Mouse (Mus musculus) bone marrow, adult 2 months (tissue): ENCODE measurements at regions not wholly inside any gene's neighbourhood (a gene's known extent, or its start where the extent isn't known, plus 50 kb on each side); places are given as distances from the start of the nearest gene placed in this dataset.
A peak's percentile ranks its signal among the peaks of the same experiment; 100 is the strongest.

Source experiments
- H3K27ac ChIP-seq: fragments of 200-500 bp; 2 replicates; pipeline ENCODE4 v1.5.1; 2012; ENCODE audit warnings: low read depth, mild to moderate bottlenecking, control low read depth, inconsistent platforms, low read length; ENCODE audit not compliant: control insufficient read depth, poor library complexity, insufficient read depth
- H3K4me1 ChIP-seq: fragments of 200-500 bp; 2 replicates; pipeline ENCODE4 v1.6.1; 2011; ENCODE audit warnings: low read length; ENCODE audit not compliant: control insufficient read depth, insufficient read depth
- H3K4me3 ChIP-seq: fragments of 200-500 bp; replicated peaks from 2 replicates; pipeline ENCODE3; 2011; ENCODE audit warnings: mild to moderate bottlenecking, low read depth, low read length, control low read depth; ENCODE audit not compliant: control insufficient read depth
- CTCF ChIP-seq: fragments of 200-500 bp; IDR thresholded peaks from 2 replicates; pipeline ENCODE4 v1.5.1; 2011; ENCODE audit warnings: low read length, control low read depth; ENCODE audit not compliant: control insufficient read depth, insufficient read depth
- POLR2A ChIP-seq: fragments of 200-500 bp; IDR thresholded peaks from 2 replicates; pipeline ENCODE4 v1.6.1; 2011; ENCODE audit warnings: low read depth, mild to moderate bottlenecking, control low read depth, low read length, borderline replicate concordance; ENCODE audit not compliant: control insufficient read depth
- WGBS: fragments of 180-500 bp; shearing (Covaris S2); methylation state at CpG from one replicate; pipeline ENCODE4 v1.1.7; 2018; 5-methylcytosine and 5-hydroxymethylcytosine counted together

- Histone ChIP-seq H3K4me1 (no peaks in the 10 kb centered on the region; the same call in 1 of the 2 replicates), H3K4me3 (no peak overlapping the region), H3K27ac (no peak overlapping the region)
- no peak for TF ChIP-seq POLR2A
- TF ChIP-seq CTCF = no peak
- WGBS = 85% methylated on average over 6 of the region's 6 CpGs
Measured at GRCm38 (mm10) chr13:5713195-5713863, 148.0 kb upstream of the Klf6 start.

DNA sequence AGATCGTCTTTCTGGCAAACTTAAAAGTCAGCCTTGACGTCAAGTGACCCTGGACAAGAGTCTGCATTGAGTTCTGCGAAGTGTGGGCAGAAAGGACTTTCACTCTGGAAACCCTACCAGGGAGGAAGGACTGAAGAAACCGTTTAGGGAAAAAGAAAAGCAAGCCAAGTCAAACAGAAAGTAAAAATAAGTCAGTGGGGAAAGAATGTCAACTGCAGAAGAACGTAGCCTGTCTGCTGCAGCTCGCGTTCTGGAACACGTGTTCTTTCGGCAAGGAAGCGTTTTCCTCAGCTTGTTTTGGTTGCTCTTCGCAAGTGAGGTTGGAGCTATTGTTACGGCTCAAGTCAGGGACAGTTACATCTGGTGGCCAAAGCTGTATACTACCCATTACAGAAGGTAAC is 147.1 kb upstream of the Klf6 start:
- no peaks in the 10 kb centered on the region; the same call in 1 of the 2 replicates for H3K4me1 ChIP-seq
- WGBS = 3% methylated on average over 12 of the region's 12 CpGs
- H3K27ac ChIP-seq = no peak overlapping the region
- TF ChIP-seq CTCF (no peak), POLR2A (no peak)
- H3K4me3 ChIP-seq = peak overlapping the region; percentile 58

DNA sequence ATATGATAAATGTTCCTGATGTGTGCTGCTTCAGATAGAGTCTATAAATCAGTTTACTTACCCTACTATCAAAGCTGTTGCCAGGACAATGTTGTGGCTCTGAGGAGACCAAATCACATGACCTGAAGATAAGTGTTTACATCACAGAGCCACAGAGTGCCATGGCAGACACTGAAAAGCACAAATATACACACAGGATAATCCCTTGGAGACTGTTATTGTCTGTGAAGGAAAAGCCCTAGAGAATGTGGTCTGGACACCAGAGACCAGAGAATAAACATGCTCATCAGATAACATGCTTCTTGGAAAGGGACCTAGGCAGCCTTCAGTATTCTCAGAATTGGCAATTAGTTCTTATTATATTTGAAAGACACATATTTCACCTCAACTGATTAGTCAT is 146.5 kb upstream of the Klf6 start:
- TF ChIP-seq CTCF (no peak), POLR2A (no peak)
- Histone ChIP-seq H3K4me3 (no peak overlapping the region), H3K4me1 (no peaks in the 10 kb centered on the region; the same call in 1 of the 2 replicates), H3K27ac (no peak overlapping the region)

GRCm38 (mm10) chr13:5716749-5717148 is 144.5 kb upstream of the Klf6 start:
- TF ChIP-seq CTCF (no peak), POLR2A (no peak)
- no peak overlapping the region for H3K4me3 ChIP-seq
- WGBS = 61% methylated on average over 3 of the region's 3 CpGs
- no peaks in the 10 kb centered on the region; the same call in 1 of the 2 replicates for H3K4me1 ChIP-seq
- no peak overlapping the region for H3K27ac ChIP-seq

GRCm38 (mm10) chr13:5723319-5723718 is 138.0 kb upstream of the Klf6 start:
- Histone ChIP-seq H3K27ac (no peak overlapping the region), H3K4me3 (no peak overlapping the region), H3K4me1 (no peaks in the 10 kb centered on the region; the same call in 1 of the 2 replicates)
- WGBS = 80% methylated on average over 2 of the region's 2 CpGs
- TF ChIP-seq CTCF (no peak), POLR2A (no peak)

- H3K4me3 ChIP-seq = no peak overlapping the region
- H3K4me1 ChIP-seq = no peaks in the 10 kb centered on the region; the same call in 1 of the 2 replicates
- WGBS = 67% methylated on average over 1 of the region's 1 CpGs
- no peak for TF ChIP-seq POLR2A
- no peak for TF ChIP-seq CTCF
- H3K27ac ChIP-seq = no peak overlapping the region
Measured at GRCm38 (mm10) chr13:5724364-5724763, 136.9 kb upstream of the Klf6 start.

- no peak overlapping the region for H3K27ac ChIP-seq
- TF ChIP-seq POLR2A (no peak), CTCF (no peak)
- no peaks in the 10 kb centered on the region; the same call in 1 of the 2 replicates for H3K4me1 ChIP-seq
- 27% methylated on average over 4 of the region's 4 CpGs for WGBS
- no peak overlapping the region for H3K4me3 ChIP-seq
Measured at GRCm38 (mm10) chr13:5725984-5726383, 135.3 kb upstream of the Klf6 start.

GRCm38 (mm10) chr13:5726446-5726845 is 134.8 kb upstream of the Klf6 start:
- Histone ChIP-seq H3K4me3 (no peak overlapping the region), H3K27ac (no peak overlapping the region), H3K4me1 (no peaks in the 10 kb centered on the region; the same call in 1 of the 2 replicates)
- TF ChIP-seq POLR2A (no peak), CTCF (no peak)
- WGBS = 88% methylated on average over 1 of the region's 1 CpGs

DNA sequence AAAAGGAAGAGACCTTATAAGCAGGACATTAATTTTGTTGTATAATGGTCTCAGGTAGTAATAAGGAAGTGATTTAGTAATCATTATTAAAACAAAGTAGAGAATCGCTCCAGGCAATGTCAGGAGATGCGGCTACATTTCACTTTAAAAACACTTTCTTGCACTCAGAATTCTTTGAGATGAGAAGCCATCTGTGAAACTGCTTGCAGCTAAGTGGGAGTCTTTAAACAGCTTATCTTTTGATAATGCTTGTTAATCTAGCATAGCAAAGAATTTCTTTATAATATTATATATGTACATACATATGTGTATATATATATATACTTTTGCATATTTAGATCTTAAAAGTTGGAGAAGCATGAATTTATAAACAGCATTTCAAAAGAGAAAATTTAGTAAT is 133.1 kb upstream of the Klf6 start:
- H3K4me3 ChIP-seq = no peak overlapping the region
- WGBS = 91% methylated on average over 2 of the region's 2 CpGs
- no peaks in the 10 kb centered on the region; the same call in 1 of the 2 replicates for H3K4me1 ChIP-seq
- H3K27ac ChIP-seq = no peak overlapping the region
- TF ChIP-seq CTCF (no peak), POLR2A (no peak)
